Mouse (Mus musculus) thymus, postnatal 4 days (tissue): ENCODE measurements around the gene Matn4.
"Not testable (repeated sequence)": the region's sequence is repeated elsewhere in the genome, so short reads cannot be mapped to it uniquely, and the experiment has no call there.

Source experiments
- DNase-seq: peaks from one replicate; pipeline ENCODE4 v3.0.0; 2021

Matn4 gene

DNA sequence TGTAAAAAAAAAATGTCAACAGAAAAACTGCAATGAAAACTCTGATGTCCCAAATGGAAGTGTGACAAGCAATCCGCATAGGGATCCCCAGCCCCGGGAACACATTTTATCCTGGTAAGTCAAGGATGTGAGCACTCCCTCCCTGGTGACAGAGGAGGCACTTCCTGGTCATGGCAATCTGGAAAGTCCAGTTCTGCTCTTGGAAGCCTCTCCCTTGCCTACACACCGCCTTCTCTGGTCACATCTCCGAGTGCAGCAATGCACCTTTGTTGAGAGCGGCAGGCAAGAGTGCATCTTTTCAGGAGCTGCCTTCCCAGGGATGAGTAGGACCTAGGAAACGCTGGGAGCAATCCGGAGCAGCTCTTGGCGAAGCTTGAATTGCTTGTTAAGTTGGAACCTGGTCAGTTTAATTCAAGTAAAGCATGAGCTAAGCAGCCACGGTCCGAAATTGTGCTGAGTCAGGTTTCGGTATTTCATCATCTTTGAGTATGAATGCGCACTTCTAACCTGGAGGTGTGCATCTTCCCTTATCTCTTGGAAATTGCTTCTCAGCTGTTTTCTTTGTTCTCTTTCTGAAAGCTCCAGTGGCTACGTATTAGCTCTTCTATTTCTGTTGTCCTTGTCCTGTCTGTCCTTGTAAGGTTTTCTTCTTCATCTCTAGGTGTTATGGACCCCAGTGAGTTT, 43.8 kb downstream of the Matn4 start:
- no peak for DNase-seq

DNA sequence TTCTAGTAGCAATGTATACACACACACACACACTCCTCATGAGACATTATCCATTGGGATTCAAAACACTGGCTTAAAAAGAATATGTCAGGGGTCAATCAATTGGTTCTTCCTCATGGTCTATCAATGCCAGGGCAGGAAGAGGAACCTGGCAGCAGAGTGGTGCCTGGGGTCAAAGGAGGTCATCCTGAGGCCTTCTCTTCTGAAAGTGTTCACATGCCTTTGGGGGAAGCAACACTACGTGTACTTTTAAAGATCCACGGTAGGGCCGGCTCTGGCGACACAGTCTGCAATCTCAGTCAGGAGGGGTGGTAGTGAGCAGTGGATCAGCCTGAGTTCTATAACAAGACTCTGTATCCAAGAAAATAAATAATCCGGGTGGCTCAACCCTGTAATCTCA, 45.3 kb downstream of the Matn4 start:
- no peak for DNase-seq

- DNase-seq: no peak
These were observed 45.9 kb downstream of the Matn4 start for GRCm38 (mm10) chr2:164359031-164359430.

DNA sequence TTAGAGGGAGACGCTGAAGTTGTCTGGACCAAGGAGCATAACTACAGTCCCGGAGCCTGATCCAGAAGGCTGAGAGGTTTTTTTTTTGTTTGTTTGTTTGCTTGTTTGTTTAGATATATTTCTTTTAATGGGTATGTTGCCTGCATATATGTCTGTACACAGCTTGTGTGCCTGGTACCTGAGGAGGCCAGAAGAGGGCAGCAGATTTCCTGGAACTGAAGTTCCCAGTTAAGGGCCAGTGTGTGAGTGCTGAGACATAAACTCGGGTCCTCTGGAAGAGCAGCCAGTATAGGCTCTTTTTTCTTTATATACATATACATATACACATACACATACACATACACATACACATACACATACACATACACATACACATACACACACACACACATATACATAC, 46.6 kb downstream of the Matn4 start:
- peak; percentile 41 for DNase-seq

DNA sequence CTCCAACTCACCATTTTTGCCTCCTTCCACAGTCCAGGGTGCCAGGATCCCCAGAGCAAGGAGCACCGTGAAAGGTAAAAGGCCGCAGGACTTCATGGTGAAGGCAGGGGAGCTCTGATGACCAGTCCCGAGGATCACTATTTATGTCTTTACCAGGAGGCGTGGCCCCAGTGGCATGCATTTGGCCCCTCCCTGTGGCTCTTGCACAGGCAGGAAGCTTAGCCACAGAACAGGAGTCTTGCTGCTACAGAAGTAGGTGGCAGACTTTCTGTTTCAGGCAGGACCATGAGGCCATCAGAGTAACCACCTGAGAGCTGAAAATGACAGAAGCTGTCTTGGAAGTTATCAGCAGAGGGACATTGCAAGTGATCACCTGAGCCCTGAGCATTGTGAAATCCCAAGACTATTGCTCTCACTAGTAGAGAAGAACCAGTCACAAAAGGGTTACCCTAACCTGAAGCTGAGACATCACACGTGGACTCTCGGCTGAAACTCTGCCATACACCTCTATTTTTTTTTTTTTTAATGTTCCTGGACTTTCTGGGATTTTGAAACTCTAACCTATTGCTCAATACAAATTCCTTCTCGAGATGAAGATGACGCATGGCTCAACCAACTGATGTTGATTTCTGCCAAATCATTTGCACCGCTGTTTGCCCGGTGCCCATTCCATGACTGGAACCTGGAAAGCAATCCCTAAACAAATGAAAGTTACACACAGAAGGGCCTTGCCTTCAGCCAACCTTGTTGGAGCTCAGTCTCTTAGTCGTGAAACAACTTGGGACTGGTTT, 48.6 kb downstream of the Matn4 start:
- no peak for DNase-seq

DNA sequence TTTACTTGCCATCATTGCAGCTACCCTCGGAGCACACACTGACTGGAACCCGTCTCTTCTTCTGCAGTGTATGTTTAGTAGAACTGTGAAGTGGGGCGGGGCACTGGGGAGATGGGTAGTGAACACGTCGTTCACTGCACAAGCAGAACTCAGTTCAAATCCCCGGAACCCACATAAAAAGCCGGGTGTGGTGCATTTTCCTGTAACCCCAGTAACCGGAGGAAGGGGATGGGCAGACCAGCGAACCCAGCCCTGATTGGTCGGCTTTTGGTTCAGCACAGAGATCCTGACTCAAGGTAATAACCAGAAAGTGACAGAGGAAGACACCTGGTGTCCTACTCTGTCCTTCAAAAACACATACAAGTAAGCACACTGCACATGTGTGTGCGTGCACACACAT, 51.6 kb downstream of the Matn4 start:
- no peak for DNase-seq

DNA sequence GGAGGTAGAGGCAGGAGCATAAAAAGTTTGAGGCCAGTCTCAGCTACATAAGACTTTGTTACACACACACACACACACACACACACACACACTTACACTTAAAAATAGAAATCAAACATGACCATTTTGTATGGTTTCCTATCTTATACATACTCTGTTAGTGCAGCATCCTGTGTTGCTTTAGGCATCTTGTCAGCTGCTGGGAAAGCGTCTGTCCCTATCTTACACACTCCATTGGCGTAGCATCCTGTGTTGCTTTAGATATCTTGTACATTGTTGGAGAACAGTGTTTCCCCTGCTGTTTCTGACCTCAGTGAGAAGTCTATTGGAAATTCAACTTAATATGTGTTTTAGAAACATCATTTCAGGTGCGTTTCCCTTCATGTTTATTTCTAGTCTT, 52.3 kb downstream of the Matn4 start:
- no peak for DNase-seq

GRCm38 (mm10) chr2:164348980-164349379, 56.0 kb downstream of the Matn4 start:
- peak; percentile 71 for DNase-seq

- not testable (repeated sequence) for DNase-seq
These were observed 57.3 kb downstream of the Matn4 start for GRCm38 (mm10) chr2:164347697-164348096.

DNA sequence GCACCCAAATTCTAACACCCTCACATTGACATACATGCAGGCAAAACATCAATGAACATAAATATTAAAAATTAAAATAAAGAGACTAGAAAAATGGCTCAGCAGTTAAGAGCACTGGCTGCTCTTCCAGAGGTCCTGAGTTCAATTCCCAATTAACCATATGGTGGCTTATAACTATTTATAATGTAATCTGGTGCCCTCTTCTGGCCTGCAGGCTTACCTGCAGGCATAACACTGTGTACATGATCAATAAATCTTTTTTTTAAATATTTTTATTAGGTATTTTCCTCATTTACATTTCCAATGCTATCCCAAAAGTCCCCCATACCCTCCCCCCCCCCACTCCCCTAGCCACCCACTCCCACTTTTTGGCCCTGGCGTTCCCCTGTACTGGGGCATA, 61.2 kb downstream of the Matn4 start:
- not testable (repeated sequence) for DNase-seq
